Mouse (Mus musculus): ENCODE data around the gene 2900092C05Rik. TPM values are rescaled to one million over a fixed set of nuclear protein-coding genes. Genes with fewer than 3 reads are reported as not detected.

The 2900092C05Rik gene
- polyA plus RNA-seq, 1 experiment from 2014 or later = not detected

Other genes starting within 250 kb of the 2900092C05Rik start
- gene Vmn1r81, start 244.2 kb upstream of the 2900092C05Rik start, polyA plus RNA-seq (2015; fragmentation: Nextera tagmentation; extraction: Ambion mirVana) = not detected in 2 replicates
- gene Vmn1r82, start 212.1 kb upstream of the 2900092C05Rik start, polyA plus RNA-seq (2015; fragmentation: Nextera tagmentation; extraction: Ambion mirVana) = not detected in 2 replicates
- gene Vmn1r83, start 183.0 kb upstream of the 2900092C05Rik start, polyA plus RNA-seq (2015; fragmentation: Nextera tagmentation; extraction: Ambion mirVana) = not detected in 2 replicates
- not detected in 2 replicates for gene Vmn1r84, start 143.2 kb upstream of the 2900092C05Rik start, polyA plus RNA-seq (2015; fragmentation: Nextera tagmentation; extraction: Ambion mirVana)
- gene Zfp551, start 89.8 kb upstream of the 2900092C05Rik start, polyA plus RNA-seq (2015; fragmentation: Nextera tagmentation; extraction: Ambion mirVana) = 3.9 and 4.1 TPM in 2 replicates
- gene Zfp606, start 34.2 kb upstream of the 2900092C05Rik start, polyA plus RNA-seq (2015; fragmentation: Nextera tagmentation; extraction: Ambion mirVana) = 16.6 and 16.8 TPM in 2 replicates
- gene Vmn2r53, start 96.3 kb downstream of the 2900092C05Rik start, polyA plus RNA-seq (2015; fragmentation: Nextera tagmentation; extraction: Ambion mirVana) = 0.01 TPM in 1 of 2 replicates, not detected in the other
- gene Vmn2r54, start 127.8 kb downstream of the 2900092C05Rik start, polyA plus RNA-seq (2015; fragmentation: Nextera tagmentation; extraction: Ambion mirVana) = not detected in 2 replicates
- gene Vmn2r55, start 172.5 kb downstream of the 2900092C05Rik start, polyA plus RNA-seq (2015; fragmentation: Nextera tagmentation; extraction: Ambion mirVana) = not detected in 2 replicates
- not detected in 2 replicates for gene Vmn2r56, start 222.5 kb downstream of the 2900092C05Rik start, polyA plus RNA-seq (2015; fragmentation: Nextera tagmentation; extraction: Ambion mirVana)